Mouse (Mus musculus) E14TG2a.4 (cell line): Measurements from ENCODE around the gene Foxn3.

Experiments
- CTCF ChIP-seq: conservative IDR thresholded peaks from 2 replicates; pipeline ENCODE4 v1.5.1; 2014; ENCODE audit warnings: low read length
- NANOG ChIP-seq: IDR thresholded peaks from 2 replicates; pipeline ENCODE4 v1.6.1; 2014; ENCODE audit warnings: borderline replicate concordance, low read length, mixed read lengths

DNA sequence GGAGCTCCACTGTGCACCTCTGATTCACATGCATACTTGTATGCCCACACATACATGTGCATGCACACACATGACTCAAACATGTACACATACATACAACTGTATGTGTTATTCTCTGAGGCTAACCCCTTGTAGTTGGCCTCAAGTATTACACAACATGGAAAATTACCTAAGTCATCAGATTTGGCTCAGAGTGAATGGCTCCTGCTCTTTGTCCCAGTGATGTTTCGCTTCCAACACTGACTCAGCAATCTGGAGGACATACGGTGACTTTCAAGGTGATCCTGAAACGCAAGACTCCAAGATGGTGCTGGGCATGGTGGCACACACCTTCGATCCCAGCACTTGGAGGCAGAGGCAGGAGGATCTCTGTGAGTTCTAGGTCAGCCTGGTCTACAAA lies 375.7 kb downstream of the Foxn3 start:
- TF ChIP-seq CTCF (no peak), NANOG (no peak)
